Mouse (Mus musculus) mesoderm, embryonic 11.5 days (tissue): Measurements from ENCODE around the gene 2810021J22Rik.
"Not testable (repeated sequence)": the region's sequence is repeated elsewhere in the genome, so short reads cannot be mapped to it uniquely, and the experiment has no call there.

Experiments used
- DNase-seq: peaks from one replicate; pipeline ENCODE4 v3.0.0-alpha.2; 2012; ENCODE audit warnings: low read depth, low spot score

2810021J22Rik gene

DNA sequence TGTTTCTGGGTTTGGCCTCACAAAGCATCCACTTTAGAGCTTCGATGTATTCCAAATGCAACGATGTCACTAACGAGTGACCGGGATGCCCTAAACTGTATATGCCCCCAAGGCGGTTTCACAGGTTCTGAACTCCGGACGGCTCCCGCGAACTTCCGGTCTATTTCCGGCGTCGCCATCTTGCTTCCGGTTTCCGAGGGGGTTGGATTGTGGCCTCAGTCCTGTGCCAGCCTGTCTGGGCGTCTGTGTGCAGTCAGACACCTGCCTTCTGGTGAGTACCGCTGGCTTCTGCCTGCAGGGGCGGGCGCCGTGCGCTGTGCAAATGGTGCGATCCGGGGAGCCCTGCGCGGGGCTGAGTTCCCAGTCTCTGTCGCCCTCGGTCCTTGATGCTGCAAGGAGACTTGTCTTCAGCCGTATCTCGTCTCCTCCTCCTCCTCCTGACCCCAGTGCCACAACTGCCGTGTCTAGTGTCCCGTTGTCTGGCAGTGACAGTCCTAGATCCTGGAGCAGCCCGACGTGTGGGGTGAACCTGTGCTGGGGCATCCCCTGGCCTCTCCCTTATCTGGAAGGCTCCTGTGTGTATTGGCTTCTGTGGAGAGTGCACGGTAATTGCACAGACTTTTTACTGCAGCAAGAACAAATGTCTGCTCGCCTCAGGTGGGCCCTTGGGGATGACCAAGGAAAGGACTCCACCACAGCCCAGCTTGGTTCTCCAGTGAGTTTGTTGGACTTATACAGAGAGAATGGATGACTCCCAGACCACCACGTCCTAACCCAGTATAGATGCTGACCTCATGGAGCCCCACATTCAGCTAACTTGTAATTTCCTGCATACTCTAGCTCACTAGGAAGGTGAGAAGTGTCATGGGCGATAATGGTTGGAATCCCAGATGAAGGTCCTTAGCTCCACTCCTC lies at the start of gene 2810021J22Rik:
TSS of gene 2810021J22Rik (plus strand) at position 178 of the 915 bp plus-strand sequence.
- peak; percentile 80 for DNase-seq

- not testable (repeated sequence) for DNase-seq
These were observed 38.1 kb upstream of the 2810021J22Rik start, which contains the start of gene Olfr312 for GRCm38 (mm10) chr11:58828937-58829336. Olfr312 (plus strand) TSS chr11:58829237.

- no peak for DNase-seq
These were observed 37.3 kb upstream of the 2810021J22Rik start for GRCm38 (mm10) chr11:58829764-58830163.

GRCm38 (mm10) chr11:58832541-58832940 lies 34.5 kb upstream of the 2810021J22Rik start:
- DNase-seq = not testable (repeated sequence)

GRCm38 (mm10) chr11:58838951-58839350 lies 28.1 kb upstream of the 2810021J22Rik start, which contains the start of gene Olfr311:
Olfr311 (plus strand) TSS chr11:58839251.
- not testable (repeated sequence) for DNase-seq

DNA sequence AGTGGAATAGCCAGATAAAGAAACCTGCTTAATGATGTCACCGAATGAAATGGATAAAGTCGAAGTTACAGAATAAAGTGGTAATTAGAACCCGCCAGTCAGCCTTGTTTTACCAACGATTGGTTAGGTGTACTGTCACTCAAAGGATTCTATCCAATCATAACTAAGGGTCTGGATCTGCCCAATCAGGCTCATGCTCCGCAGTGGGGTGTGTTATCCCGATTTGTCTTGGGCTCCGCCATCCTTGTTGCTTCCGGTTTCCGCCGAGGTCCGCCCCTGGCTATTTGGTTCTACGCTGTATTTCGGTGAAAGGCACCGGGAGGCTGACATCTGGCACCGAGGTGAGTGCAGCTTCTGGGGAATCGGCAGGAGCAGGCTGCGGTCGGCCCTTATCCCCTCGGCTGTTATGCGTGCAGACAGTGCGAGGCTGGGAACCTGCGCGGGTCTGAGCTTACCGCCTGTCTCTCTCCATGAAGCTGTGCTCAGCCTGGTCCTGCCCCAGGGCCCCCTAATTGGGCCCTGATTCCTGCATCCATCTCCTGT lies 20.0 kb upstream of the 2810021J22Rik start, which contains the start of gene Gm12258:
TSS of gene Gm12258 (plus strand) at position 240 of the 543 bp plus-strand sequence.
- peak; percentile 99 for DNase-seq

- DNase-seq = no peak
These were observed 19.4 kb upstream of the 2810021J22Rik start for GRCm38 (mm10) chr11:58847636-58848035.

GRCm38 (mm10) chr11:58849731-58850130 lies 17.3 kb upstream of the 2810021J22Rik start:
- no peak for DNase-seq

GRCm38 (mm10) chr11:58860744-58861143 lies 6.3 kb upstream of the 2810021J22Rik start:
- no peak for DNase-seq

DNA sequence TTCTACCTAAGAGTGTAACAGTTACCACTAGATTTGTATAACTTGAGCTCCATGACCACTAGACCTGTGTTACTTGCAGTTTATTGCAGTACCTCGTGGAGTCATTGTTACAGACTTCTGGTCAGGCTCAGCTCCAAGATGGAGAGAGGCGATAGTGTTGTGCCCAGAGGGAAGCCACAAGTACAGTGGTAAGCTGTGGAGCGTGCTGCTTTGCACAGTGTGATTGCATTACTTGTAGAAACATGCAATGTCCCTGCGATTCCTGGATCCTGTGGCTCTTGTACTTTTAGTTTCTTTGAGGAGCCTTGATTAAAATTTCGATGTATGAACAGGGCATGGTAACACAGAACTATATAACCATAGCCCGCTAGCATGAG lies 926 bp downstream of the 2810021J22Rik start:
- DNase-seq = no peak

DNA sequence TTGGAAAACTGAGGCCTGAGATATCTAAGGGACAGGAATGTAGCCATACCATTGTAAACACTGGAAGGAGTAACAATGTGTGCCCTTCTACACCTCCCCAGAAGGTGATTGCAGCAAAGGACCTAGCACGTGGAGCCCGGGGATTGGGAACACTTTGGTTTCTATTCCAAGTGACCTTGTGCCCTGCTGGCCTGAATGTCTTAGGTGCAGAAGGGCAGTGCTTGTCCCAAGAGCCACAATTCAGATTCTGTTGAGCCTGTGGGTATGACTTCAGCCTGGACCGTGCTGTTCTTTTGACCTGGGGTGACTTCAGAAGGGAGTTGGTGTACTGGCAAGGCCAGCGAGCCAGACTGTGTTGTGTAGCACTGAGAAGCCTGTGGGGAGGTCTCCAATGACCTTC lies 3.9 kb downstream of the 2810021J22Rik start:
- DNase-seq = no peak

DNA sequence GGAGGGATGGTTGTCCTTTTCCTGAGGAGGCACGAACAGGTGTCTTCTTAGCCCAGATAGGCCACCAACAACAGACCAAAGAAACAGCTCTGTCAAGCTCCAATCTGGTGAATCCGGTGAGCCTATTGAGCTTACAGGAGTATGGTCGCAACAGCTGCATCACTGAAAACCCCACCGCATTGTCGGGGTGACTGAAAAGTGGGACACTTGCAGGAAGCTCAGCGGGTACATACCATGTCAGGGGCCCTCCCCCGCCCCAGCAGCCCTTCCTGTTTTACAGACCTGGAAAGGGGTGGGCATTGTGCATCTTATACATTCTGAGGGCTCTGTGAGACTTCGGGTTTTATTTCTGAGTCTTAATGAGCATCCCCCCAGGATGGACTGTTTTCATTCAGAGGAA lies 16.7 kb downstream of the 2810021J22Rik start:
- no peak for DNase-seq

DNA sequence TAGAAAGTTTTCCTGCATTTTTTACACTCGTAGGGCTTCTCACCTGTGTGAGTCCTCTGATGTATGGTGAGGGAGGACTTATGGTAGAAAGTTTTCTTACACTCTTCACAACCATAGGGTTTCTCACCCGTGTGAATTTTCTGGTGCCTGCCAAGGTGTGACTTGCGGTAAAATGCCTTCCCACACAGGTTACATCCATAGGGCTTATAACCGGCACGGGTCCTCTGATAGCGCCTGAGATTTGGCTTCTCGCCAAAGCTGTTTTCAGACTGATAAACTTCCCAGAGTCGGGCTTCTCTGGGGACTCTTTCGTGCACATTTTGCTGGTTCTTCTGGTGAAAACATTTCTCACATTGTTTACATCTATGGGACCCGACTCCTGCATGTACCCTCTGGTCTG lies 23.5 kb downstream of the 2810021J22Rik start:
- no peak for DNase-seq

GRCm38 (mm10) chr11:58894456-58894855 lies 27.4 kb downstream of the 2810021J22Rik start:
- no peak for DNase-seq

- no peak for DNase-seq
These were observed 30.5 kb downstream of the 2810021J22Rik start for GRCm38 (mm10) chr11:58897485-58897884.

DNA sequence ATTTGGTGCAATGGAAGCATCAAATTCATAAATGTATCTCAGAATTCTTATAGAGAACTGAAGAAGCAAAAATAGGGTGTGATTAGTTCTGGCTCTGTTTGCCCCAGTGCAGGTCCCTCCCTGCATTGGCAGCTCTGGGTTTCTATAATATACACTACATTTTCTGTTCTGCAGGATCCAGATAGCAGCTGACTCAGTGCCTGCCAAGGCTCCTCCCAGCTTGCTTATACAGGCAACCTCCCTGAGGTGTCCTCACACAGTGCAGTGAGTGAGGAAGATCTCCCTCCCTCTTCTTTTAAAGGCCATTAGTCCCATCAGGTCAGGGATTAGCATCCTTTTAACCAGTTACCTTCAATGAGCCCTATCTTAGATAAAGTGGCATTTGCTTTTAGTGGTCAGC lies 34.1 kb downstream of the 2810021J22Rik start:
- no peak for DNase-seq

DNA sequence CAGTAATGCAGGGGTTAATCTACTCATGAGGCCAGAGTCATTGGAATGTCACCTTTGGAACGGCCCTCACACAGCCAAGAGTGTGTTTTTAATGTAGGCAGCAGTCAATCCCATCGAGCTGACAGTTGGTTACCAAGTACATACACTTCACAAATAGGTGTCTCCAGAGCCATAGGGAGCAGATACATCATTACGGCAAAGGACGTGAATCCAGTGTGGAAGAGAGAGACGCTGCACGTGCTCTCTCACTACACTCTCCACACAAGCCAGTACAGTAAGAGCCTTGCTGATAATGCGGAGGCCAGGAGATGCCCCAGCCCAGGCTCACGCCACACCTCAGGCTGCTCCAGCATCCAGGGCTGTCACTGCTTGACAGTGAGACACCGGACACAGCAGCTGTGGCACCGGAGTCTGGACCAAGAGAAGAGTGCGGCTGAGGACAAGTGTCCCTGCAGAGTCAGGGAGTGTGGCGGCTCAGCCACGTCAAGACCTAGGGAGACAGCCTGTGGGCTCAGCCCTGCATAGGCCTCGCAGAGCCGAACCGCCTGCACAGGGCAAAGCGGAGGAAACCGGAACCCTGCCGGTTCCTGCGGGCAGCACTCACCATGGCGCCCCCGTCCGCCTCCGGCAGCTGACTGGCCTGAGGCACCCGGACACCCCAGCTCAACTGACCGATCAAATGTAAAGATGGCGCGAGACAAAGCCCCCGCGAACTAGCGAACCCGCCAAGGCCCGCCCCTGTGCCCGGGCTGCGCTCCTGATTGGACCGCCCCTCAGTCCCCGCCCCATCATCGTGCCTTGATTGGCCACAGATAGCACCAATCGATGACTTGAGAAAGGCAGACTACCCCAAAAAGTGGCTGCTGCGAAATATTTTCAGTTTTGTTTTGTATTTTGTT lies 36.7 kb downstream of the 2810021J22Rik start, which contains the start of gene Zfp39:
TSS of gene Zfp39 (minus strand) at position 715 of the 899 bp plus-strand sequence.
- DNase-seq = peak; percentile 93

DNA sequence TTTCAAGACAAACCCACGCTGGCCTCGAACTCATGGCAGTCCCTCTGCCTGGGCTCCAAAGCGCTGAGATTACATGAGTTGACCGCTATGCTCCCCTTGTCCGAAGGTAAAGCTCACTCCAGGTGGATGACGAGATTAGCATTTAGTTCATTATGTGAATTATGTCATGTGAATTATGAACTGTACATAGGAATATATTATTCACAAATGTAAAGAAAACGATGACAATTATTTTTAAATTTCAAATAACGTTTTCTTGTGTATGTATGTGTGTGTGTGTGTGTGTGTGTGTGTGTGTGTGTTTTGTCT lies 37.3 kb downstream of the 2810021J22Rik start:
- DNase-seq = no peak

DNA sequence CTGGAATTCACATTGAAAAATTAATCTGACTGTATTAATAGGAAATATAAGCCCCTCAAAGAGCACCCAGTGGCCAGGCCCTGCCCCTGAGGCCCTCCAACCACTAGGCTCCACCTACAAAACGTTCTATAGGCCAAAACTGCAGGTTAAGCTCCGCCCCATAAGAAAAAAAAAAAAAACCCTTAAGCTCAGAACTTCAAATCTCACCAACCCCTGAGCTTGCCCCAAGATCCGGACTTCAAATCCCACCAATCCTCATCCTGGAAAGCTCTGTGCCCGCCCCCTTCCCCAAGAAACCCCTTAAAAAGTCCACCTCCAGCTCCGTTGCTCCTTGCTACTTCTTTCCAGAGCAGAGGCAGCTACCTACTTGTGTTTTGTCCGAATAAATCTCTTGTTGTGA lies 37.8 kb downstream of the 2810021J22Rik start:
- DNase-seq = peak; percentile 24

GRCm38 (mm10) chr11:58913776-58914175 lies 46.8 kb downstream of the 2810021J22Rik start:
- DNase-seq = no peak

GRCm38 (mm10) chr11:58914461-58915028 lies 47.5 kb downstream of the 2810021J22Rik start:
- DNase-seq = peak; percentile 28
